Mouse (Mus musculus): ENCODE results near the gene Spock1. TPM values are rescaled to one million over a fixed set of nuclear protein-coding genes. Genes with fewer than 3 reads are reported as not detected.

The Spock1 gene
- polyA plus RNA-seq, 1 experiment from 2014 or later: not detected

- H3K4me1 ChIP-seq (ENCODE audit: insufficient read depth): 0 out of 2 replicates have a peak, but pooled peaks cover 3% of the 10 kb centered on the region
- H3K4me3 ChIP-seq (ENCODE audit: low read depth, low read length): no peak overlapping the region
- H3K4me2 ChIP-seq: no peak overlapping the region
- no peak overlapping the region for H3K27ac ChIP-seq (ENCODE audit: low read depth)
- WGBS: 73% methylated on average over 5 of the region's 5 CpGs
- no peak for ATAC-seq (ENCODE audit: insufficient read depth)
- no peaks in the 10 kb centered on the region for H3K36me3 ChIP-seq (ENCODE audit: insufficient read depth)
- no peak for TF ChIP-seq CTCF (IDR thresholded peaks at IDR 0.05; ENCODE audit: low read depth)
- no peak for DNase-seq
- no peaks in the 10 kb centered on the region for H3K27me3 ChIP-seq (ENCODE audit: insufficient read depth, low read length)
- H3K9ac ChIP-seq: no peak overlapping the region
- H3K9me3 ChIP-seq (ENCODE audit: low read depth, low read length): no peaks in the 10 kb centered on the region
These were observed 190.0 kb downstream of the Spock1 start for GRCm38 (mm10) chr13:57718087-57718486.

- no peak for DNase-seq
- no peak for TF ChIP-seq CTCF (IDR thresholded peaks at IDR 0.05; ENCODE audit: low read depth)
- Histone ChIP-seq H3K4me3 (ENCODE audit: low read depth, low read length) (no peak overlapping the region), H3K27ac (ENCODE audit: low read depth) (no peak overlapping the region), H3K4me1 (ENCODE audit: insufficient read depth) (no peaks in the 10 kb centered on the region), H3K9ac (no peak overlapping the region), H3K4me2 (no peak overlapping the region), H3K27me3 (ENCODE audit: insufficient read depth, low read length) (no peaks in the 10 kb centered on the region), H3K36me3 (ENCODE audit: insufficient read depth) (no peaks in the 10 kb centered on the region), H3K9me3 (ENCODE audit: low read depth, low read length) (no peaks in the 10 kb centered on the region)
- WGBS: 69% methylated on average over 4 of the region's 4 CpGs
- ATAC-seq (ENCODE audit: insufficient read depth): no peak
These were observed 195.2 kb downstream of the Spock1 start for GRCm38 (mm10) chr13:57712910-57713309.

GRCm38 (mm10) chr13:57708425-57708824, 199.7 kb downstream of the Spock1 start:
- no peak for TF ChIP-seq CTCF (IDR thresholded peaks at IDR 0.05; ENCODE audit: low read depth)
- ATAC-seq (ENCODE audit: insufficient read depth): no peak
- H3K9me3 ChIP-seq (ENCODE audit: low read depth, low read length): no peaks in the 10 kb centered on the region
- H3K4me3 ChIP-seq (ENCODE audit: low read depth, low read length): no peak overlapping the region
- H3K27me3 ChIP-seq (ENCODE audit: insufficient read depth, low read length): no peaks in the 10 kb centered on the region
- H3K4me2 ChIP-seq: no peak overlapping the region
- no peak overlapping the region for H3K9ac ChIP-seq
- DNase-seq: no peak
- no peaks in the 10 kb centered on the region for H3K36me3 ChIP-seq (ENCODE audit: insufficient read depth)
- H3K27ac ChIP-seq (ENCODE audit: low read depth): no peak overlapping the region
- H3K4me1 ChIP-seq (ENCODE audit: insufficient read depth): no peaks in the 10 kb centered on the region

- Histone ChIP-seq H3K4me3 (ENCODE audit: low read depth, low read length) (no peak overlapping the region), H3K36me3 (ENCODE audit: insufficient read depth) (no peaks in the 10 kb centered on the region), H3K9me3 (ENCODE audit: low read depth, low read length) (no peaks in the 10 kb centered on the region), H3K27ac (ENCODE audit: low read depth) (no peak overlapping the region), H3K4me1 (ENCODE audit: insufficient read depth) (no peaks in the 10 kb centered on the region), H3K4me2 (no peak overlapping the region), H3K9ac (no peak overlapping the region), H3K27me3 (ENCODE audit: insufficient read depth, low read length) (no peaks in the 10 kb centered on the region)
- ATAC-seq (ENCODE audit: insufficient read depth): no peak
- WGBS: 89% methylated on average over 2 of the region's 2 CpGs
- no peak for DNase-seq
- no peak for TF ChIP-seq CTCF (IDR thresholded peaks at IDR 0.05; ENCODE audit: low read depth)
These were observed 205.2 kb downstream of the Spock1 start for GRCm38 (mm10) chr13:57702966-57703365.

GRCm38 (mm10) chr13:57696685-57697084, 211.4 kb downstream of the Spock1 start:
- Histone ChIP-seq H3K4me1 (ENCODE audit: insufficient read depth) (no peaks in the 10 kb centered on the region), H3K9ac (no peak overlapping the region), H3K9me3 (ENCODE audit: low read depth, low read length) (no peaks in the 10 kb centered on the region), H3K27ac (ENCODE audit: low read depth) (no peak overlapping the region), H3K27me3 (ENCODE audit: insufficient read depth, low read length) (no peaks in the 10 kb centered on the region), H3K36me3 (ENCODE audit: insufficient read depth) (no peaks in the 10 kb centered on the region), H3K4me3 (ENCODE audit: low read depth, low read length) (no peak overlapping the region), H3K4me2 (no peak overlapping the region)
- ATAC-seq (ENCODE audit: insufficient read depth): no peak
- no peak for DNase-seq
- no peak for TF ChIP-seq CTCF (IDR thresholded peaks at IDR 0.05; ENCODE audit: low read depth)
- 60% methylated on average over 5 of the region's 5 CpGs for WGBS

GRCm38 (mm10) chr13:57688926-57689325, 219.2 kb downstream of the Spock1 start:
- Histone ChIP-seq H3K4me2 (no peak overlapping the region), H3K4me1 (ENCODE audit: insufficient read depth) (no peaks in the 10 kb centered on the region), H3K9ac (no peak overlapping the region), H3K36me3 (ENCODE audit: insufficient read depth) (no peaks in the 10 kb centered on the region), H3K27me3 (ENCODE audit: insufficient read depth, low read length) (no peaks in the 10 kb centered on the region), H3K27ac (ENCODE audit: low read depth) (no peak overlapping the region), H3K9me3 (ENCODE audit: low read depth, low read length) (no peaks in the 10 kb centered on the region), H3K4me3 (ENCODE audit: low read depth, low read length) (no peak overlapping the region)
- ATAC-seq (ENCODE audit: insufficient read depth) (no peak), DNase-seq (no peak)
- WGBS: 62% methylated on average over 5 of the region's 5 CpGs
- TF ChIP-seq CTCF (IDR thresholded peaks at IDR 0.05; ENCODE audit: low read depth): no peak

- Histone ChIP-seq H3K27ac (ENCODE audit: low read depth) (no peak overlapping the region), H3K4me1 (ENCODE audit: insufficient read depth) (no peaks in the 10 kb centered on the region), H3K36me3 (ENCODE audit: insufficient read depth) (no peaks in the 10 kb centered on the region), H3K27me3 (ENCODE audit: insufficient read depth, low read length) (no peaks in the 10 kb centered on the region), H3K9me3 (ENCODE audit: low read depth, low read length) (no peaks in the 10 kb centered on the region), H3K4me2 (no peak overlapping the region), H3K4me3 (ENCODE audit: low read depth, low read length) (no peak overlapping the region), H3K9ac (no peak overlapping the region)
- no peak for ATAC-seq (ENCODE audit: insufficient read depth)
- no peak for TF ChIP-seq CTCF (IDR thresholded peaks at IDR 0.05; ENCODE audit: low read depth)
- 41% methylated on average over 5 of the region's 5 CpGs for WGBS
- no peak for DNase-seq
These were observed 221.7 kb downstream of the Spock1 start for GRCm38 (mm10) chr13:57686437-57686836.

- H3K36me3 ChIP-seq (ENCODE audit: insufficient read depth): no peaks in the 10 kb centered on the region
- H3K27me3 ChIP-seq (ENCODE audit: insufficient read depth, low read length): no peaks in the 10 kb centered on the region
- WGBS: 39% methylated on average over 11 of the region's 11 CpGs
- DNase-seq: no peak
- H3K9me3 ChIP-seq (ENCODE audit: low read depth, low read length): no peaks in the 10 kb centered on the region
- no peak overlapping the region for H3K4me3 ChIP-seq (ENCODE audit: low read depth, low read length)
- ATAC-seq (ENCODE audit: insufficient read depth): no peak
- H3K27ac ChIP-seq (ENCODE audit: low read depth): no peak overlapping the region
- TF ChIP-seq CTCF (IDR thresholded peaks at IDR 0.05; ENCODE audit: low read depth): no peak
- H3K4me1 ChIP-seq (ENCODE audit: insufficient read depth): no peaks in the 10 kb centered on the region
- H3K9ac ChIP-seq: no peak overlapping the region
- no peak overlapping the region for H3K4me2 ChIP-seq
These were observed 222.9 kb downstream of the Spock1 start for GRCm38 (mm10) chr13:57685201-57685600.
